Mouse (Mus musculus) MN1 (cell line): ENCODE data around the gene Pax6.

Source experiments
- DNase-seq: peaks from one replicate; pipeline ENCODE4 v3.0.0-alpha.2; 2016; ENCODE audit warnings: low spot score

Gene Pax6

DNA sequence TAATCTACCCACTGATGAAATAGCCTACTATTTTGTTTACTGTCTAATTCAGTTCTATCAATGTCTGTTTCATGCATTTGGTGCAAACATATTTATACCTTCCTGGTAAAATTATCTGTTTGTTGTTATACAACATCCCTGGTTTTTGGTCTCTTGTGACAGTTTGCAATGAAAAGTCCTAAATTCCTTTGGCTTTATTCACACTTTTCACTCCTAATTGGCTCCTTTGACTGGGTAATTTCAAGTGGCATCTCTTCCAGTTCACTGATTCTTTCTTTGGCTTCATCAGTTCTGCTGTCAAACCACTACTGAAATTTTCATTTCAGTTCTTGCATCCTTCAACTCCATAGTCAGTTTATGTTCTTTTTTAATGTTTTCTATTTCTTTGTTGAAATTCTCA lies 67.5 kb downstream of the Pax6 start:
- DNase-seq, result no peak

- DNase-seq, result no peak
Measured at GRCm38 (mm10) chr2:105746896-105747295, 78.2 kb downstream of the Pax6 start.
